Mouse (Mus musculus) embryonic fibroblast, embryonic 13.5 days (primary cell): Measurements from ENCODE around the gene Tgfbr1.

ENCODE experiments used
- CTCF ChIP-seq: IDR thresholded peaks from 2 replicates; pipeline ENCODE4 v1.5.1; 2011; ENCODE audit warnings: mild to moderate bottlenecking, control low read depth, low read length, moderate library complexity, borderline replicate concordance; ENCODE audit not compliant: insufficient read depth
- POLR2A ChIP-seq: IDR thresholded peaks from 2 replicates; pipeline ENCODE4 v1.6.1; 2011; ENCODE audit warnings: low read depth, mild to moderate bottlenecking, control low read depth, low read length, moderate library complexity

DNA sequence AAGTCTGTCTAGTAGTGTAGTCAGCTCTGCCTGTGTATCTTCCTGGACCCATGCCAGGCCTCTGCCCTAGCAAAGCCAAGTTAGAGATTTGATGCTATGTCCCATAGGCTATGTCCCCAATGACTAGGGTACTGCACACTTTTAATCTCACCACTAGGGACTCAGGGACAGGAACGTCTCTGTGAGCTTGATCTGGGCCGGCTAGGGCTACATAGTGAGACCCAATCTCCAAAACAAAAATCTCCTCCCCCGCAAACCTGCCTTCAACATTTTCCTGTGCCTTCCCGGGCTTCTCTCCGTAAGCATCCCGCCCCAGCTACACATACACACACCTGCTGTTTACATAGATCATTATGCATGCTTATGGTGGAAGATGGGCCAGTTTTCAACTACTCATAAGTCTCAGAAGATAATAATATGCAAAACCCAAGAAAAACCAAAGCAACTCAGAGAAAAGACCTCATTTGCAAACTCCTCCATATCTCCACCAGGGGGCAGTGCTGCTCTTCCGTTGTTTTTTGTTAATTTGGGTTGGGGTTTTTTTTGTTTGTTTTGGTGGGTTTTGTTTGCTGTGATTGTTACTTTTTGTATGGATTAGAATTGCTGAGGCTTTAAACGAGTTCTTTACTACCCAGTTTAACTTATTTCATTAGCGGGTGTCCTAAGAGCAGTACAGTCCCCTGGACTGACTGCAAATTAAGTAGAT, 66.4 kb downstream of the Tgfbr1 start:
- TF ChIP-seq POLR2A: no peak
- TF ChIP-seq CTCF: no peak
